In the genomic region with DNA sequence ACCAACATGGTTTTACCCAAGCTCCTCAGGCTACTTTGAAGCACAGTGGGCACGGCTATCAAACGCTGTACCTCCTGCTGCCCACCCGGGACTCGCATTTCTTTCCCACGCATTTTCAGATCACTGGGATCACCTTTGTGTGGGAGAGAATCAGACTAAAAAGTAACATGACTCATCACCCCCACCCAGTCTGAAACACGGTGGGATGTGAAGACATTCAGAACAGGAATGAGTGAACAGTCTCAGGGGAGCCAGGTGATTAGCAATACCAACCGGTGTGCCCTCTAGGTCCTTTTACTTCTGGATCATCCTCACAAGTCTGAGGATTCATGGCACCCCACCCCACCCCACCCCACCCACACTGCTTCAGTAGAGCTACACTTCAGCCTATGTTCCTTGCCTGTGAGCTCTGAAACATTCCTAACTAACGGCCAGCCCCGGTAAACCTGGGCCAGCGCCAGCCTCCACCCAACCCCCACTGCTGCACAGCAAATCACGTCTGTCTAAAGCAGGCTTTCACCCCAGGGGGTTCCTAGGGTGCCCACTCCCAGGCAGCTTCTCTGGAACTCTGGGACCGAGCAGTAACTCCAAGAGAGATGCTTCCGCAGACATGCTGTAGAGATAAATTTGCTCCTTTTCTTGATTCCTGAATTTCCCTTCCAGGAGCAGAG, we compare ENCODE assay signal across 8 mouse cellular contexts. TPM values are rescaled to one million over a fixed set of nuclear protein-coding genes. Genes with fewer than 3 reads are reported as not detected.
A peak's percentile ranks its signal among the peaks of the same experiment; 100 is the strongest.
DNase-seq lines count a peak whose midpoint lies in the region; ATAC-seq lines count a peak whose summit lies in the region.
"Had no signal": no experiment of that assay in that cellular context is flagged by ENCODE, and none has a peak within 500 bp of the region (broad histone marks: within the 10 kb centered on the region; RNA-seq: fewer than 3 reads in every experiment).

No protein-coding gene starts in this region.

- no peak for ATAC-seq in embryonic facial prominence, embryonic 15.5 days (ENCODE audit: insufficient number of reproducible peaks, low FRiP score, low TSS enrichment, low read depth)
- ATAC-seq in hindbrain, embryonic 16.5 days: no peak
- ATAC-seq in midbrain, embryonic 16.5 days: no peak

- WGBS in embryonic facial prominence, embryonic 15.5 days: 16% methylated on average over 13 of the region's 13 CpGs
- 8% methylated on average over 13 of the region's 13 CpGs for WGBS in hindbrain, embryonic 16.5 days
- 8% methylated on average over 13 of the region's 13 CpGs for WGBS in midbrain, embryonic 16.5 days

- peaks cover 16% of the 10 kb centered on the region for H3K27me3 ChIP-seq in embryonic facial prominence, embryonic 15.5 days
- no peaks in the 10 kb centered on the region for H3K27me3 ChIP-seq in hindbrain, embryonic 16.5 days (replicated peaks; ENCODE audit: control insufficient read depth, insufficient read depth, low read length)
- H3K27me3 ChIP-seq in midbrain, embryonic 16.5 days (ENCODE audit: control insufficient read depth, insufficient read depth, low read depth, low read length): no peaks in the 10 kb centered on the region

- H3K9me3 ChIP-seq in embryonic facial prominence, embryonic 15.5 days (replicated peaks): no peaks in the 10 kb centered on the region
- no peaks in the 10 kb centered on the region for H3K9me3 ChIP-seq in hindbrain, embryonic 16.5 days (ENCODE audit: control insufficient read depth, low read length)
- H3K9me3 ChIP-seq in midbrain, embryonic 16.5 days (replicated peaks; ENCODE audit: control insufficient read depth, low read length, poor library complexity, severe bottlenecking): no peaks in the 10 kb centered on the region
- H3K9me3 ChIP-seq: liver, embryonic 13.5 days had no signal

- peaks cover 32% of the 10 kb centered on the region for H3K4me1 ChIP-seq in embryonic facial prominence, embryonic 15.5 days
- peaks cover 5% of the 10 kb centered on the region for H3K4me1 ChIP-seq in hindbrain, embryonic 16.5 days (ENCODE audit: control insufficient read depth, insufficient read depth, low read depth, low read length)
- peaks cover 15% of the 10 kb centered on the region for H3K4me1 ChIP-seq in midbrain, embryonic 16.5 days (ENCODE audit: control insufficient read depth, insufficient read depth, low read length)
- H3K4me1 ChIP-seq: liver, embryonic 13.5 days had no signal

- H3K36me3 ChIP-seq in embryonic facial prominence, embryonic 15.5 days: no peaks in the 10 kb centered on the region
- H3K36me3 ChIP-seq in hindbrain, embryonic 16.5 days (ENCODE audit: control insufficient read depth, insufficient read depth, low read length): no peaks in the 10 kb centered on the region
- H3K36me3 ChIP-seq in midbrain, embryonic 16.5 days (ENCODE audit: control insufficient read depth, insufficient read depth, low read length): no peaks in the 10 kb centered on the region
- H3K36me3 ChIP-seq: liver, embryonic 13.5 days had no signal

- H3K27ac ChIP-seq in embryonic facial prominence, embryonic 15.5 days (replicated peaks): peak overlapping the region; percentile 75; the same call in 1 of the 2 replicates
- H3K27ac ChIP-seq in hindbrain, embryonic 16.5 days (ENCODE audit: low read depth, low read length): peak overlapping the region; percentile 92
- H3K27ac ChIP-seq in midbrain, embryonic 16.5 days (ENCODE audit: low read length): peak overlapping the region; percentile 96
- H3K27ac ChIP-seq: liver, embryonic 13.5 days had no signal

- DNase-seq in kidney, postnatal 25 days: peak; percentile 2 to 41
- no peak for DNase-seq in kidney, adult 9 months
- no peak for DNase-seq in spleen, adult 18-20 months
- DNase-seq in gastrocnemius, adult 8-10 months (ENCODE audit: low spot score in 2 of 2): no peak
- DNase-seq: liver, embryonic 13.5 days had no signal

- peak overlapping the region; percentile 96 for H3K4me2 ChIP-seq in embryonic facial prominence, embryonic 15.5 days (replicated peaks)
- peak overlapping the region; percentile 57 for H3K4me2 ChIP-seq in hindbrain, embryonic 16.5 days (ENCODE audit: low read length)
- peak overlapping the region; percentile 76 for H3K4me2 ChIP-seq in midbrain, embryonic 16.5 days (ENCODE audit: low read length)

- H3K9ac ChIP-seq in embryonic facial prominence, embryonic 15.5 days: no peak overlapping the region
- H3K9ac ChIP-seq in hindbrain, embryonic 16.5 days (ENCODE audit: low read depth, low read length): peak overlapping the region; percentile 71
- no peak overlapping the region; the same call in 1 of the 2 replicates for H3K9ac ChIP-seq in midbrain, embryonic 16.5 days (ENCODE audit: low read depth, low read length)
- H3K9ac ChIP-seq: liver, embryonic 13.5 days had no signal

- H3K4me3 ChIP-seq in embryonic facial prominence, embryonic 15.5 days (replicated peaks): peak overlapping the region; percentile 57
- H3K4me3 ChIP-seq in hindbrain, embryonic 16.5 days (ENCODE audit: low read length): peak overlapping the region; percentile 49
- peak overlapping the region; percentile 87 for H3K4me3 ChIP-seq in midbrain, embryonic 16.5 days (ENCODE audit: low read depth, low read length)

RNA-seq across cellular contexts. Expression of a gene that starts 1.7 kb away (rescaled TPM):
- polyA plus RNA-seq in embryonic facial prominence, embryonic 15.5 days (2015; fragmentation: Nextera tagmentation; extraction: Ambion mirVana): 3.2 and 3.8 TPM in 2 replicates
- polyA plus RNA-seq in hindbrain, embryonic 16.5 days (2015; fragmentation: Nextera tagmentation; extraction: Ambion mirVana): 7.5 and 8.5 TPM in 2 replicates
- polyA plus RNA-seq in midbrain, embryonic 16.5 days (2015; fragmentation: Nextera tagmentation; extraction: Ambion mirVana): 12.8 and 13.4 TPM in 2 replicates
- total RNA-seq in gastrocnemius, adult 8-10 months (2022): under 1 TPM; 0.25 to 0.53 (median 0.44) TPM

Comparison
In these comparisons a context has a peak if more than half of its experiments do, and no peak if none do; other contexts are left out.
1. DNase-seq: peak in kidney, postnatal 25 days (2 of 2); none in kidney, adult 9 months (single experiment), spleen, adult 18-20 months (0 of 2) and gastrocnemius, adult 8-10 months (0 of 2).
2. Peak in every context shown above with its lines, with median percentiles within 50 percentile points of each other: H3K27ac ChIP-seq, H3K4me2 ChIP-seq and H3K4me3 ChIP-seq.